In genomic region chr13:48653788-48654770, GRCm38 (mm10) we compare ENCODE assay signal across 8 mouse cellular contexts. TPM values are rescaled to one million over a fixed set of nuclear protein-coding genes. Genes with fewer than 3 reads are reported as not detected.
DNase-seq lines count a peak whose midpoint lies in the region; ATAC-seq and TF ChIP-seq lines count a peak whose summit lies in the region.

No protein-coding gene starts in this region.

- no peak overlapping the region for H3K4me3 ChIP-seq in C2C12 (ENCODE audit: insufficient read depth, poor library complexity, severe bottlenecking)
- H3K4me3 ChIP-seq in gastrocnemius, adult 2 months, result no peak overlapping the region
- H3K4me3 ChIP-seq in kidney, embryonic 14.5 days (ENCODE audit: low read length), result no peak overlapping the region
- H3K4me3 ChIP-seq in liver, adult 2 months (ENCODE audit: insufficient read depth, low read depth, low read length), result no peak overlapping the region
- no peak overlapping the region for H3K4me3 ChIP-seq in neural tube, embryonic 13.5 days

- peaks cover 3% of the 10 kb centered on the region; the same call in 1 of the 2 replicates for H3K4me1 ChIP-seq in kidney, embryonic 14.5 days (ENCODE audit: control insufficient read depth, insufficient read depth, low read length)
- H3K4me1 ChIP-seq in liver, adult 2 months (ENCODE audit: control insufficient read depth, insufficient read depth, low read length), result peaks cover 3% of the 10 kb centered on the region; the same call in 1 of the 2 replicates
- H3K4me1 ChIP-seq in neural tube, embryonic 13.5 days (replicated peaks), result peaks cover 3% of the 10 kb centered on the region; the same call in 1 of the 2 replicates

- no peaks in the 10 kb centered on the region for H3K36me3 ChIP-seq in C2C12 (ENCODE audit: control insufficient read depth, insufficient read depth)
- H3K36me3 ChIP-seq in kidney, embryonic 14.5 days (ENCODE audit: control insufficient read depth, insufficient read depth, low read length), result no peaks in the 10 kb centered on the region
- no peaks in the 10 kb centered on the region for H3K36me3 ChIP-seq in liver, adult 2 months (ENCODE audit: control insufficient read depth, insufficient read depth, low read length)
- H3K36me3 ChIP-seq in neural tube, embryonic 13.5 days, result no peaks in the 10 kb centered on the region

- H3K27ac ChIP-seq in gastrocnemius, adult 2 months, result no peak overlapping the region
- H3K27ac ChIP-seq in kidney, embryonic 14.5 days (ENCODE audit: low read depth, low read length), result no peak overlapping the region
- H3K27ac ChIP-seq in liver, adult 2 months (replicated peaks; ENCODE audit: insufficient read depth, low read depth, low read length), result no peak overlapping the region
- no peak overlapping the region for H3K27ac ChIP-seq in neural tube, embryonic 13.5 days (replicated peaks)

- DNase-seq in R1 (ENCODE audit: low read depth, low spot score), result peak; percentile 64
- DNase-seq in cerebellum, postnatal 10 days, result peak; percentile 90 to 94
- peak; percentile 73 for DNase-seq in gastrocnemius, adult 2 months
- peak; percentile 30 for DNase-seq in liver, adult 2 months (ENCODE audit: extremely low read depth, low read depth, low spot score)
- DNase-seq in thymus, postnatal 14 days, result peak; percentile 61

- 9% methylated on average over 14 of the region's 14 CpGs for WGBS in kidney, embryonic 14.5 days
- 9% methylated on average over 14 of the region's 14 CpGs for WGBS in liver, adult 2 months
- 7% methylated on average over 14 of the region's 14 CpGs for WGBS in neural tube, embryonic 13.5 days

- intact Hi-C loops in gastrocnemius, adult 2 months (cut with DNase I), result loop anchor here (1.0 kb wide), 1 partner anchor 146 kb away; no protein-coding TSS in a partner anchor

- no peak for TF ChIP-seq POLR2A in liver, adult 2 months (IDR thresholded peaks at IDR 0.05; ENCODE audit: extremely low read depth, insufficient read depth, low read length)

- H3K79me3 ChIP-seq in C2C12 (ENCODE audit: low read depth), result no peaks in the 10 kb centered on the region

- H3K79me2 ChIP-seq in C2C12 (ENCODE audit: control insufficient read depth, insufficient read depth), result no peaks in the 10 kb centered on the region
- no peaks in the 10 kb centered on the region for H3K79me2 ChIP-seq in liver, adult 2 months (ENCODE audit: control insufficient read depth, insufficient read depth, low read length)

- peak; percentile 30 for TF ChIP-seq CTCF in C2C12 (IDR thresholded peaks at IDR 0.05; ENCODE audit: control insufficient read depth, insufficient read depth, insufficient read length)
- TF ChIP-seq CTCF in gastrocnemius, adult 2 months (IDR thresholded peaks at IDR 0.05), result peak; percentile 81
- peak; percentile 87 for TF ChIP-seq CTCF in liver, adult 2 months (IDR thresholded peaks at IDR 0.05; ENCODE audit: low read depth, low read length)

- H3K27me3 ChIP-seq in C2C12 (ENCODE audit: control insufficient read depth, insufficient read depth, insufficient read length), result peaks cover 18% of the 10 kb centered on the region
- H3K27me3 ChIP-seq in kidney, embryonic 14.5 days (ENCODE audit: control insufficient read depth, insufficient read depth, low read length), result peaks cover 44% of the 10 kb centered on the region
- peaks cover 5% of the 10 kb centered on the region; the same call in 1 of the 2 replicates for H3K27me3 ChIP-seq in liver, adult 2 months (ENCODE audit: control insufficient read depth, insufficient read depth, low read length)
- peaks cover 68% of the 10 kb centered on the region for H3K27me3 ChIP-seq in neural tube, embryonic 13.5 days

- H3ac ChIP-seq in C2C12 (ENCODE audit: control insufficient read depth, insufficient read length, low read depth), result no peak overlapping the region

- ATAC-seq in kidney, embryonic 14.5 days (ENCODE audit: low FRiP score, low TSS enrichment), result peak; percentile 21; the same call in 1 of the 2 replicates
- ATAC-seq in neural tube, embryonic 13.5 days (ENCODE audit: low read depth), result peak; percentile 66

- H3K9me3 ChIP-seq in kidney, embryonic 14.5 days (ENCODE audit: control insufficient read depth, low read length), result no peaks in the 10 kb centered on the region
- H3K9me3 ChIP-seq in neural tube, embryonic 13.5 days, result no peaks in the 10 kb centered on the region

- no peak overlapping the region for H3K4me2 ChIP-seq in kidney, embryonic 14.5 days (replicated peaks; ENCODE audit: low read depth, low read length)
- no peak overlapping the region for H3K4me2 ChIP-seq in neural tube, embryonic 13.5 days

- no peak overlapping the region for H3K9ac ChIP-seq in kidney, embryonic 14.5 days (ENCODE audit: low read depth, low read length)
- H3K9ac ChIP-seq in liver, adult 2 months (ENCODE audit: low read depth, low read length), result no peak overlapping the region
- no peak overlapping the region for H3K9ac ChIP-seq in neural tube, embryonic 13.5 days

TF ChIP-seq in C2C12, 6 proteins besides CTCF, POLR2A, EP300 and RAD21:
- no peak for TF ChIP-seq MAX (IDR thresholded peaks at IDR 0.05)
- TF ChIP-seq CEBPB (IDR thresholded peaks at IDR 0.05; ENCODE audit: low read depth), result no peak
- TF ChIP-seq MYOG (IDR thresholded peaks at IDR 0.05; ENCODE audit: control insufficient read depth, extremely low read depth, insufficient read length), result no peak
- TF ChIP-seq MYOD1 (IDR thresholded peaks at IDR 0.05; ENCODE audit: control insufficient read depth, insufficient read length, low read depth), result no peak
- no peak for TF ChIP-seq FOSL1 (IDR thresholded peaks at IDR 0.05; ENCODE audit: insufficient read depth, low read length, poor library complexity, severe bottlenecking)
- no peak for TF ChIP-seq USF1 (IDR thresholded peaks at IDR 0.05; ENCODE audit: low read depth)
TF ChIP-seq in C2C12: peak in this region for 0.

RNA-seq across cellular contexts. Expression of gene Barx1, which starts 8.7 kb away (rescaled TPM):
- not detected for polyA plus RNA-seq in C2C12 (2012; fragmentation: generic; extraction: Trizol)
- not detected for total RNA-seq in gastrocnemius, adult 2 months (2021)
- polyA plus RNA-seq in kidney, embryonic 14.5 days (2014; fragmentation: Nextera tagmentation; extraction: Ambion mirVana), result 0.46 TPM in 1 of 2 replicates, not detected in the other
- total RNA-seq in liver, adult 2 months (2014; rRNA removed), result not detected in 2 replicates
- polyA plus RNA-seq in liver, adult 2 months (2012; rRNA removed), result not detected in 2 replicates
- 0.18 TPM in 1 of 2 replicates, not detected in the other for polyA plus RNA-seq in neural tube, embryonic 13.5 days (2015; fragmentation: Nextera tagmentation; extraction: Ambion mirVana)

RNA-seq across cellular contexts. Expression of gene Ptpdc1, which starts 28.6 kb away (rescaled TPM):
- 5.5 TPM for polyA plus RNA-seq in C2C12 (2012; fragmentation: generic; extraction: Trizol)
- 1 to 10 TPM; 3.2 to 4.7 TPM for total RNA-seq in gastrocnemius, adult 2 months (2021)
- 6.5 and 15.0 TPM in 2 replicates for polyA plus RNA-seq in kidney, embryonic 14.5 days (2014; fragmentation: Nextera tagmentation; extraction: Ambion mirVana)
- 1.1 and 1.3 TPM in 2 replicates for total RNA-seq in liver, adult 2 months (2014; rRNA removed)
- 0.32 and 0.49 TPM in 2 replicates for polyA plus RNA-seq in liver, adult 2 months (2012; rRNA removed)
- 16.2 and 20.6 TPM in 2 replicates for polyA plus RNA-seq in neural tube, embryonic 13.5 days (2015; fragmentation: Nextera tagmentation; extraction: Ambion mirVana)

Comparison
In these comparisons a context has a peak if more than half of its experiments do, and no peak if none do; other contexts are left out.
1. CTCF ChIP-seq: peak in every context shown above with its lines; median percentile 87 in liver, adult 2 months; 81 in gastrocnemius, adult 2 months; 30 in C2C12.
2. DNase-seq: peak in every context shown above with its lines; median percentile 92 in cerebellum, postnatal 10 days; 73 in gastrocnemius, adult 2 months; 64 in R1; 61 in thymus, postnatal 14 days; 30 in liver, adult 2 months.